Mouse (Mus musculus): ENCODE results near the gene Pyurf. TPM values are rescaled to one million over a fixed set of nuclear protein-coding genes. Genes with fewer than 3 reads are reported as not detected.

The Pyurf gene
- polyA plus RNA-seq, 1 experiment from 2014 or later = 10.9 TPM

DNA sequence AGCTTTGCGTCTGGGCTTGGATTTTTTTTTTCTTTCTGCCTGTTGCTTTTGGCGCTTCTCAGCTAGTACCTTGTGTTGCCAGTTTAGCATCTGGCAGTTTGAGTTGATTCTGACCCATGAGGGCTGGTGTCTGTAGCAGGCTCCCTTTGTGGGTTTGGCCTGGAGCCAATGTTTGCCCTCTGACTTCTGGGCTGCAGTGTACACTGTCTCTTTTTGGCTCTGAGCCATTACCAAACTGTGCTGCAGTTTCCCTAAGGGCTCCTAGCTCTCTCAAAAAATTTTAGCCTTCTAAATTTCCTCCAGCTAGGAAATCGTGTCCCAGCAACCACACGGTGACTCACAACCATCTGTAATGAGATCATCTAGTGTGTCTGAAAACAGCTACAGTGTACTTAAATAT lies 50.1 kb downstream of the Pyurf start:
- H3K9ac ChIP-seq = no peak overlapping the region
- no peak overlapping the region for H3K4me3 ChIP-seq
- no peak overlapping the region for H3K4me2 ChIP-seq
- no peaks in the 10 kb centered on the region for H3K36me3 ChIP-seq (ENCODE audit: poor library complexity, severe bottlenecking)
- no peaks in the 10 kb centered on the region for H3K27me3 ChIP-seq
- WGBS = 47% methylated on average over 4 of the region's 4 CpGs
- no peaks in the 10 kb centered on the region for H3K9me3 ChIP-seq (replicated peaks)
- peak; percentile 81 for ATAC-seq
- no peak overlapping the region for H3K27ac ChIP-seq
- peaks cover 3% of the 10 kb centered on the region for H3K4me1 ChIP-seq

DNA sequence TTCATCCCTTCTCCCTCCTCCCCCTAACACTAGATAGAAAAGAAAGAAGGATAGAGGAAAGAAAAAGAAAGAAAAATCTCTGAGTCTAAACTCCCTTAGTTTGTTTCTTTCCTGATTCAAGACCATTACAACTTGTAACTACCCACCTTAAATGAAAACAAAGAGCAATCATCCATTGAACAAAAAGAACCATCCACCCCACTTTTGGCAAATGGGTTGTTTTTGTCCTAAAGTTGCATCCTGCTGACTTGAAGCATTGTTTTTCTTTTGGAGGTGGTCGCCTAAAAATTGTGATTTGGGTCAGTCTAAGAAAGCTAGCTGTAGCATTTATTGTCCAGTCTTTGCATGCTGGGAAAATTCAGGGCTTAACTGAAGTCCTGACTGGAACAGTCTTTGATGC lies 52.3 kb downstream of the Pyurf start:
- H3K36me3 ChIP-seq (ENCODE audit: poor library complexity, severe bottlenecking) = no peaks in the 10 kb centered on the region
- H3K4me3 ChIP-seq = no peak overlapping the region
- ATAC-seq = no peak
- H3K4me1 ChIP-seq = peaks cover 3% of the 10 kb centered on the region
- no peak overlapping the region for H3K9ac ChIP-seq
- H3K4me2 ChIP-seq = no peak overlapping the region
- no peak overlapping the region for H3K27ac ChIP-seq
- WGBS = 29% methylated on average over 1 of the region's 1 CpGs
- no peaks in the 10 kb centered on the region for H3K9me3 ChIP-seq (replicated peaks)
- H3K27me3 ChIP-seq = no peaks in the 10 kb centered on the region

Other genes starting within 250 kb of the Pyurf start
- gene Ppm1k, start 156.6 kb downstream of the Pyurf start, polyA plus RNA-seq (2015; fragmentation: Nextera tagmentation; extraction: Ambion mirVana) = 6.5 and 6.6 TPM in 2 replicates
- gene Herc6, start 111.1 kb downstream of the Pyurf start, polyA plus RNA-seq (2015; fragmentation: Nextera tagmentation; extraction: Ambion mirVana) = 2.6 and 3.6 TPM in 2 replicates
- gene Lancl2, start 10.5 kb upstream of the Pyurf start, polyA plus RNA-seq (2015; fragmentation: Nextera tagmentation; extraction: Ambion mirVana) = 56.3 and 68.6 TPM in 2 replicates
- gene Vopp1, start 133.1 kb upstream of the Pyurf start, polyA plus RNA-seq (2015; fragmentation: Nextera tagmentation; extraction: Ambion mirVana) = 114 and 117 TPM in 2 replicates
- not detected in 2 replicates for gene Vmn1r21, start 158.3 kb upstream of the Pyurf start, polyA plus RNA-seq (2015; fragmentation: Nextera tagmentation; extraction: Ambion mirVana)
- not detected in 2 replicates for gene Vmn1r22, start 215.9 kb upstream of the Pyurf start, polyA plus RNA-seq (2015; fragmentation: Nextera tagmentation; extraction: Ambion mirVana)
- not detected in 2 replicates for gene Vmn1r23, start 234.8 kb upstream of the Pyurf start, polyA plus RNA-seq (2015; fragmentation: Nextera tagmentation; extraction: Ambion mirVana)